In the genomic region with DNA sequence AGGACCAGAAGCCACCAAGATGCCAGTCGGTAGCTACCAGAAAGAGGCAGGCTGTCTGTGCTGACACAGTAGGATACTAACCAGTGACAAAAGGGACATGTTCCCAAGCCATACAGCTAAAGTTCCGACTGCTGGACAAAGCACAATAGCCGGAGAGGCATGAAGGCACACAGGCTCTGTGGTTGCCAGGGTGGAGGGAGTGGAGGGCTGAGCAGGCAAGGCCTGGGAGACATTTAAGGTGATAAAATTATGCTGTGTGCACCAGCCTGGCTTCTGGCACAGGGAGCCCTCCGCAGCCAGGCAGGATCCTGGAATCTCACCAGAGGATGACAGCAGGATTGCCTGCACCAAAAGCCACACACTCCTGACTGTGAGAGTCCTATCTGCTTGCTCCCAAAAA, we compare ENCODE assay signal across 15 mouse cellular contexts.
DNase-seq lines count a peak whose midpoint lies in the region; ATAC-seq and TF ChIP-seq lines count a peak whose summit lies in the region.
"Had no signal": no experiment of that assay in that cellular context is flagged by ENCODE, and none has a peak within 500 bp of the region (broad histone marks: within the 10 kb centered on the region; RNA-seq: fewer than 3 reads in every experiment).

No protein-coding gene starts in this region.

- WGBS in lung, adult 2 months = 65% methylated on average over 4 of the region's 4 CpGs

- no peak for DNase-seq in frontal cortex, postnatal 14 days (ENCODE audit: low spot score in 2 of 2)
- peak; percentile 91 for DNase-seq in Muller cell, postnatal 12 days (ENCODE audit: inconsistent ontology term)
- peak; percentile 39 to 47 for DNase-seq in cerebellum, postnatal 14 days
- DNase-seq in layer of hippocampus, adult 2 months (ENCODE audit: low spot score in 2 of 2) = peak; percentile 13 to 19
- no peak for DNase-seq in lung, adult 2 months
- DNase-seq in yolk sac, embryonic 10.5 days (ENCODE audit: low spot score) = no peak
- DNase-seq in heart, postnatal 25 days (ENCODE audit: low spot score) = no peak
- DNase-seq: adrenal gland, postnatal 14 days; heart, adult 18-20 months; heart, postnatal 4 days; liver, postnatal 0 days had no signal

- no peak for TF ChIP-seq POLR2A in lung, adult 2 months (IDR thresholded peaks at IDR 0.05; ENCODE audit: borderline replicate concordance, extremely low read depth, low read depth, low read length)

- no peak for TF ChIP-seq CTCF in layer of hippocampus, adult 2 months (conservative IDR thresholded peaks at IDR 0.05)
- no peak for TF ChIP-seq CTCF in lung, adult 2 months (IDR thresholded peaks at IDR 0.05; ENCODE audit: insufficient read depth, low read length)

- intact Hi-C loops in heart, postnatal 25 days (cut with DNase I) = no loop called here

- no peaks in the 10 kb centered on the region for H3K4me1 ChIP-seq in lung, adult 2 months (ENCODE audit: control insufficient read depth, insufficient read depth, low read length)
- H3K4me1 ChIP-seq: kidney, embryonic 15.5 days; midbrain, embryonic 12.5 days had no signal

- H3K27ac ChIP-seq in layer of hippocampus, adult 2 months = peak overlapping the region; percentile 59; the same call in 1 of the 2 replicates
- H3K27ac ChIP-seq: kidney, embryonic 15.5 days; midbrain, embryonic 12.5 days had no signal

- no peak overlapping the region for H3K4me3 ChIP-seq in layer of hippocampus, adult 2 months
- H3K4me3 ChIP-seq in lung, adult 2 months (replicated peaks; ENCODE audit: extremely low read depth, low read depth, low read length) = no peak overlapping the region
- H3K4me3 ChIP-seq: erythroblast, embryonic 14.5 days; kidney, embryonic 15.5 days; midbrain, embryonic 12.5 days had no signal

- peak; percentile 41 for ATAC-seq in frontal cortex, adult (ENCODE audit: low TSS enrichment)
- ATAC-seq: liver, postnatal 0 days had no signal

Comparison
In these comparisons a context has a peak if more than half of its experiments do, and no peak if none do; other contexts are left out.
1. DNase-seq: peak in Muller cell, postnatal 12 days (single experiment), cerebellum, postnatal 14 days (2 of 2) and layer of hippocampus, adult 2 months (2 of 2); none in frontal cortex, postnatal 14 days (0 of 2), lung, adult 2 months (single experiment), yolk sac, embryonic 10.5 days (single experiment) and heart, postnatal 25 days (single experiment).